Mouse (Mus musculus): ENCODE data around the gene Lypd9.

GRCm38 (mm10) chr11:58420815-58421214 lies 31.9 kb downstream of the Lypd9 start, which contains the start of gene 1810065E05Rik:
- TF ChIP-seq CTCF (IDR thresholded peaks at IDR 0.05; ENCODE audit: extremely low read depth, insufficient read depth, insufficient read length, insufficient replicate concordance) = no peak
- no peak for TF ChIP-seq POLR2A (IDR thresholded peaks at IDR 0.05; ENCODE audit: low read depth, low read length)
